Mouse (Mus musculus): ENCODE data around the gene Srrd. TPM values are rescaled to one million over a fixed set of nuclear protein-coding genes. Genes with fewer than 3 reads are reported as not detected.
A peak's percentile ranks its signal among the peaks of the same experiment; 100 is the strongest.

Gene Srrd
- polyA plus RNA-seq, 1 experiment from 2014 or later, result 24.5 TPM

DNA sequence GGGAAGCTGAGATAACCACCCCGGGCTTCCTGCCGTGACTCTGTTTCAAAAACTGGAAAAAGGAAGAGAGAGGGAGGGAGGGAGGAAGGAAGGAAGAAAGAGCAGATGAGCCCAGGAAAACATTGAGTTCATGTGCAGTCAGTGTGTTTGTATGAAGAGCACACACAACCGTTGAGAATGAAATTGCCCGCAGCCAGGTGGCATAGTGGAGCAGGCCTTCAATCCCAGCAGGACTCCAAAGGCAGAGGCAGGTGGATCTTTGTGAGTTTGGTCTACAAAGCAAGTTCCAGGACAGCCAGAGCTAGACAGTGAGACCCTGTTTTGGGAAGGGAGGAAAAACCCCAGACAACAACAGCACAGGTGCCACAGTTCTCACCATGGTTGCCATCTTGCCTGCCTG lies 24.5 kb upstream of the Srrd start:
- no peak overlapping the region for H3K4me2 ChIP-seq
- no peaks in the 10 kb centered on the region for H3K9me3 ChIP-seq (replicated peaks; ENCODE audit: control insufficient read depth, low read length)
- no peaks in the 10 kb centered on the region for H3K27me3 ChIP-seq (ENCODE audit: control insufficient read depth, insufficient read depth, low read length)
- WGBS (ENCODE audit: insufficient replicate concordance), result 90% methylated on average over 4 of the region's 4 CpGs
- H3K27ac ChIP-seq (ENCODE audit: low read depth, low read length), result no peak overlapping the region
- ATAC-seq (replicated peaks; ENCODE audit: insufficient number of reproducible peaks, low FRiP score, low TSS enrichment), result no peak
- H3K36me3 ChIP-seq (ENCODE audit: control insufficient read depth, insufficient read depth, low read length), result peaks cover 16% of the 10 kb centered on the region
- H3K4me1 ChIP-seq (ENCODE audit: control insufficient read depth, insufficient read depth, low read length), result no peaks in the 10 kb centered on the region
- no peak overlapping the region for H3K4me3 ChIP-seq (ENCODE audit: low read depth, low read length)
- no peak overlapping the region for H3K9ac ChIP-seq (ENCODE audit: low read depth, low read length)

GRCm38 (mm10) chr5:112366879-112367278 lies 24.0 kb upstream of the Srrd start:
- H3K27ac ChIP-seq (ENCODE audit: low read depth, low read length), result no peak overlapping the region
- H3K4me1 ChIP-seq (ENCODE audit: control insufficient read depth, insufficient read depth, low read length), result no peaks in the 10 kb centered on the region
- H3K4me3 ChIP-seq (ENCODE audit: low read depth, low read length), result no peak overlapping the region
- H3K4me2 ChIP-seq, result no peak overlapping the region
- H3K27me3 ChIP-seq (ENCODE audit: control insufficient read depth, insufficient read depth, low read length), result no peaks in the 10 kb centered on the region
- WGBS (ENCODE audit: insufficient replicate concordance), result 88% methylated on average over 6 of the region's 6 CpGs
- H3K36me3 ChIP-seq (ENCODE audit: control insufficient read depth, insufficient read depth, low read length), result peaks cover 18% of the 10 kb centered on the region
- H3K9me3 ChIP-seq (replicated peaks; ENCODE audit: control insufficient read depth, low read length), result no peaks in the 10 kb centered on the region
- no peak overlapping the region for H3K9ac ChIP-seq (ENCODE audit: low read depth, low read length)
- no peak for ATAC-seq (replicated peaks; ENCODE audit: insufficient number of reproducible peaks, low FRiP score, low TSS enrichment)

GRCm38 (mm10) chr5:112364184-112364797 lies 21.5 kb upstream of the Srrd start:
- Histone ChIP-seq H3K9me3 (replicated peaks; ENCODE audit: control insufficient read depth, low read length) (no peaks in the 10 kb centered on the region), H3K9ac (ENCODE audit: low read depth, low read length) (no peak overlapping the region), H3K36me3 (ENCODE audit: control insufficient read depth, insufficient read depth, low read length) (peaks cover 12% of the 10 kb centered on the region), H3K4me2 (no peak overlapping the region), H3K4me1 (ENCODE audit: control insufficient read depth, insufficient read depth, low read length) (0 out of 2 replicates have a peak, but pooled peaks cover 7% of the 10 kb centered on the region), H3K27me3 (ENCODE audit: control insufficient read depth, insufficient read depth, low read length) (no peaks in the 10 kb centered on the region), H3K4me3 (ENCODE audit: low read depth, low read length) (no peak overlapping the region), H3K27ac (ENCODE audit: low read depth, low read length) (no peak overlapping the region)
- WGBS (ENCODE audit: insufficient replicate concordance), result 70% methylated on average over 10 of the region's 10 CpGs
- no peak; the same call in 1 of the 2 replicates for ATAC-seq (replicated peaks; ENCODE audit: insufficient number of reproducible peaks, low FRiP score, low TSS enrichment)

DNA sequence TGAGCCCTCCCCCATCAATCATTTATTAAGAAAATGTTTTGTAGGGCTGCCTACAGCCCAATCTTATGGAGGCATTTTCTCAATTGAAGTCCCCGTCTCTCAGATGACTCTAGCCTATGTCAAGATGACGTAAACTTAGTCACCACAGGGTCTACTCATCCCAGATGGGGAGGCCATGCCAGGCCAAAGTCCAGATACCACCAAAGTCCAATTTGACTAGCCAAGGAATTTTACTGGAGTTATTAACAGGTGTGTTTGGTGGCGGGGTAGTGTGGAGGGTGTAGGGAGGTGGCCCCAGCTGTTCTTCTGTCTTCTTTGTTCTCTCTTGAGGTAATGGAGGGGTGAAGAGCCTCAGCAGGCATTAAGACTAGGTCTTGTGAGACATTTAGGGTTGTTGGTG lies 17.2 kb upstream of the Srrd start:
- no peak for ATAC-seq (replicated peaks; ENCODE audit: insufficient number of reproducible peaks, low FRiP score, low TSS enrichment)
- Histone ChIP-seq H3K36me3 (ENCODE audit: control insufficient read depth, insufficient read depth, low read length) (peaks cover 13% of the 10 kb centered on the region), H3K27me3 (ENCODE audit: control insufficient read depth, insufficient read depth, low read length) (peaks cover 5% of the 10 kb centered on the region; the same call in 1 of the 2 replicates), H3K4me1 (ENCODE audit: control insufficient read depth, insufficient read depth, low read length) (peaks cover 7% of the 10 kb centered on the region; the same call in 1 of the 2 replicates), H3K9me3 (replicated peaks; ENCODE audit: control insufficient read depth, low read length) (no peaks in the 10 kb centered on the region), H3K9ac (ENCODE audit: low read depth, low read length) (no peak overlapping the region), H3K27ac (ENCODE audit: low read depth, low read length) (no peak overlapping the region), H3K4me2 (no peak overlapping the region), H3K4me3 (ENCODE audit: low read depth, low read length) (no peak overlapping the region)
- WGBS (ENCODE audit: insufficient replicate concordance), result 80% methylated on average over 3 of the region's 3 CpGs

- H3K27me3 ChIP-seq (ENCODE audit: control insufficient read depth, insufficient read depth, low read length), result peaks cover 5% of the 10 kb centered on the region; the same call in 1 of the 2 replicates
- no peaks in the 10 kb centered on the region for H3K9me3 ChIP-seq (replicated peaks; ENCODE audit: control insufficient read depth, low read length)
- H3K27ac ChIP-seq (ENCODE audit: low read depth, low read length), result peak overlapping the region; percentile 0; the same call in 1 of the 2 replicates
- peak overlapping the region; percentile 1; the same call in 1 of the 2 replicates for H3K4me2 ChIP-seq
- 0 out of 2 replicates have a peak, but pooled peaks have one; percentile 53 for ATAC-seq (replicated peaks; ENCODE audit: insufficient number of reproducible peaks, low FRiP score, low TSS enrichment)
- no peak overlapping the region for H3K4me3 ChIP-seq (ENCODE audit: low read depth, low read length)
- WGBS (ENCODE audit: insufficient replicate concordance), result 61% methylated on average over 4 of the region's 4 CpGs
- no peak overlapping the region for H3K9ac ChIP-seq (ENCODE audit: low read depth, low read length)
- H3K4me1 ChIP-seq (ENCODE audit: control insufficient read depth, insufficient read depth, low read length), result peaks cover 7% of the 10 kb centered on the region; the same call in 1 of the 2 replicates
- H3K36me3 ChIP-seq (ENCODE audit: control insufficient read depth, insufficient read depth, low read length), result peaks cover 8% of the 10 kb centered on the region
Measured at GRCm38 (mm10) chr5:112359520-112359919, 16.7 kb upstream of the Srrd start.

GRCm38 (mm10) chr5:112356322-112356721 lies 13.5 kb upstream of the Srrd start:
- peaks cover 5% of the 10 kb centered on the region for H3K27me3 ChIP-seq (ENCODE audit: control insufficient read depth, insufficient read depth, low read length)
- H3K4me1 ChIP-seq (ENCODE audit: control insufficient read depth, insufficient read depth, low read length), result peaks cover 7% of the 10 kb centered on the region; the same call in 1 of the 2 replicates
- no peak overlapping the region for H3K9ac ChIP-seq (ENCODE audit: low read depth, low read length)
- no peak overlapping the region for H3K27ac ChIP-seq (ENCODE audit: low read depth, low read length)
- 82% methylated on average over 9 of the region's 9 CpGs for WGBS (ENCODE audit: insufficient replicate concordance)
- no peak overlapping the region for H3K4me3 ChIP-seq (ENCODE audit: low read depth, low read length)
- H3K9me3 ChIP-seq (replicated peaks; ENCODE audit: control insufficient read depth, low read length), result no peaks in the 10 kb centered on the region
- ATAC-seq (replicated peaks; ENCODE audit: insufficient number of reproducible peaks, low FRiP score, low TSS enrichment), result peak; percentile 11; the same call in 1 of the 2 replicates
- H3K36me3 ChIP-seq (ENCODE audit: control insufficient read depth, insufficient read depth, low read length), result peaks cover 5% of the 10 kb centered on the region; the same call in 1 of the 2 replicates
- H3K4me2 ChIP-seq, result no peak overlapping the region

- WGBS (ENCODE audit: insufficient replicate concordance), result 56% methylated on average over 13 of the region's 13 CpGs
- H3K9ac ChIP-seq (ENCODE audit: low read depth, low read length), result no peak within 1 kb of the TSS
- H3K4me1 ChIP-seq (ENCODE audit: control insufficient read depth, insufficient read depth, low read length), result peaks cover 7% of the 10 kb centered on the region; the same call in 1 of the 2 replicates
- H3K4me2 ChIP-seq, result no peak within 1 kb of the TSS
- peaks cover 5% of the 10 kb centered on the region for H3K27me3 ChIP-seq (ENCODE audit: control insufficient read depth, insufficient read depth, low read length)
- no peak within 1 kb of the TSS for H3K4me3 ChIP-seq (ENCODE audit: low read depth, low read length)
- peak; percentile 14; the same call in 1 of the 2 replicates for ATAC-seq (replicated peaks; ENCODE audit: insufficient number of reproducible peaks, low FRiP score, low TSS enrichment)
- H3K9me3 ChIP-seq (replicated peaks; ENCODE audit: control insufficient read depth, low read length), result no peaks in the 10 kb centered on the region
- peaks cover 5% of the 10 kb centered on the region; the same call in 1 of the 2 replicates for H3K36me3 ChIP-seq (ENCODE audit: control insufficient read depth, insufficient read depth, low read length)
- H3K27ac ChIP-seq (ENCODE audit: low read depth, low read length), result no peak within 1 kb of the TSS
Measured at GRCm38 (mm10) chr5:112355910-112356309, 13.1 kb upstream of the Srrd start, which contains the start of gene Gm6583. Gm6583 (minus strand) TSS chr5:112356033.

DNA sequence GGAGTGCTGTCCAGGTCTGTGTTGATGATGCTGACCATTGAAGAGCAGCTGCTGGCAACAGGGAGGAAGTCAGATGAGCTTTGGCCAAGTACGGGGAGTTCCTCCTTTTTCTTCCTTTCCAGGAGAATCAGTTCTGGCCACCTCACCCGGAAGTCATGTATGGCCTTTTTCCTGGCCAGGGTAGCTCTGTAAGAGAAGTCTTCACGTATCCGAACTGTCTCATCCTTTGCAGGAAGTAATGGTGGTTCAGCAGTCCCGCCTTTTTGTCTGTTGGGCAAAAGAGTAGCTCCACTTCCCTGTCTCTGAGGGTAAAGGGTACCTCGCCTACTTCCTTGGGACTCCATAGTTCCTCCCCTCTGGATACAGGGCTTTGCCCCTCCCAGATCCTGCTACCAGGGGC lies 12.7 kb upstream of the Srrd start:
- H3K9me3 ChIP-seq (replicated peaks; ENCODE audit: control insufficient read depth, low read length), result no peaks in the 10 kb centered on the region
- H3K9ac ChIP-seq (ENCODE audit: low read depth, low read length), result no peak overlapping the region
- H3K4me3 ChIP-seq (ENCODE audit: low read depth, low read length), result no peak overlapping the region
- H3K36me3 ChIP-seq (ENCODE audit: control insufficient read depth, insufficient read depth, low read length), result peaks cover 5% of the 10 kb centered on the region; the same call in 1 of the 2 replicates
- peaks cover 5% of the 10 kb centered on the region for H3K27me3 ChIP-seq (ENCODE audit: control insufficient read depth, insufficient read depth, low read length)
- no peak overlapping the region for H3K27ac ChIP-seq (ENCODE audit: low read depth, low read length)
- no peak for ATAC-seq (replicated peaks; ENCODE audit: insufficient number of reproducible peaks, low FRiP score, low TSS enrichment)
- peaks cover 7% of the 10 kb centered on the region; the same call in 1 of the 2 replicates for H3K4me1 ChIP-seq (ENCODE audit: control insufficient read depth, insufficient read depth, low read length)
- WGBS (ENCODE audit: insufficient replicate concordance), result 88% methylated on average over 6 of the region's 6 CpGs
- H3K4me2 ChIP-seq, result no peak overlapping the region
